8 mouse cellular contexts compared by ENCODE assay signal in the genomic region with DNA sequence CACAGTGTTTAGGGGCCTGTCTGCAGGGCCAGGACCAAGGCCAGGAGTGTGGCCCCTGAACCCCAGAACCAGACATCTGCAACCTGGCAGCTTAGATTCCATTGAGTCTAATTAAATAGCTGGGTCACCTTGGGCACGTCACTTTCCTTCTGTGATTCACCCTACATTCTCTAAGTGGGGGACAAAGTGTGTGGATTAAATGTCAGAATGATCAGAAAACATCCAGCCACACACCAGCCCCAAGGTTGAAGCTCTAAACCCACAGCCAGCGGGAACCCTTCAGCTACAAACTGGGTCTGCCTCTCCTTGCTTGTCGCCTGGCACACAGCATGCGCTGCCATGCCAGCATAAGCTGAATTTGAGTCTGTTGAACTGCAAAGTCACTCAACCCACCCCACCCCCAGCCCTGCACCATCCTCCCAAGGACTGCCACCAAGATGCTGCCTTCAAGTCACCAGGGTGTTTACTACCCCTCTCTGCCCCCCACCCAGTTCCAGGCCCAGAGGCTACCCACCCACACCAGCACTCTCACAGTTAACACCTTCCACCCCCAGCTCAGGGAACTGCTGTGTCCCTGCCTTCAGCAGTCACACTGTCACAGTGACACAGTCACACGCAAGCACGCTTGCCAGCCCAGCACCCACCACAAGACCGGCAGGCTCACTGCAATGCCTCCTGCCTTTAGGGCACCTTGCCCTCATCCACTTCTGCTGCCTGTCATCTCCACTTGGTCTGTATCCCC. TPM values are rescaled to one million over a fixed set of nuclear protein-coding genes. Genes with fewer than 3 reads are reported as not detected.
DNase-seq lines count a peak whose midpoint lies in the region; ATAC-seq and TF ChIP-seq lines count a peak whose summit lies in the region.

No protein-coding gene starts in this region.

- H3K36me3 ChIP-seq in forebrain, embryonic 13.5 days (ENCODE audit: poor library complexity, severe bottlenecking) = no peaks in the 10 kb centered on the region
- H3K36me3 ChIP-seq in forebrain, embryonic 11.5 days (ENCODE audit: control insufficient read depth, insufficient read depth, low read length) = no peaks in the 10 kb centered on the region
- H3K36me3 ChIP-seq in lung, embryonic 16.5 days (ENCODE audit: control insufficient read depth, insufficient read depth, low read length) = no peaks in the 10 kb centered on the region
- no peaks in the 10 kb centered on the region for H3K36me3 ChIP-seq in limb, embryonic 12.5 days
- H3K36me3 ChIP-seq in stomach, postnatal 0 days (ENCODE audit: control insufficient read depth, insufficient read depth, low read length) = no peaks in the 10 kb centered on the region

- no peak overlapping the region for H3K9ac ChIP-seq in forebrain, embryonic 13.5 days
- no peak overlapping the region for H3K9ac ChIP-seq in forebrain, embryonic 11.5 days (ENCODE audit: low read length)
- no peak overlapping the region; the same call in 1 of the 2 replicates for H3K9ac ChIP-seq in lung, embryonic 16.5 days (ENCODE audit: low read length)
- no peak overlapping the region for H3K9ac ChIP-seq in limb, embryonic 12.5 days (replicated peaks)
- no peak overlapping the region for H3K9ac ChIP-seq in stomach, postnatal 0 days (ENCODE audit: low read length)

- H3K4me2 ChIP-seq in forebrain, embryonic 13.5 days = peak overlapping the region; percentile 97
- H3K4me2 ChIP-seq in forebrain, embryonic 11.5 days (ENCODE audit: low read depth, low read length, severe bottlenecking) = no peak overlapping the region
- peak overlapping the region; percentile 93 for H3K4me2 ChIP-seq in lung, embryonic 16.5 days (ENCODE audit: low read depth, low read length)
- peak overlapping the region; percentile 99; the same call in 1 of the 2 replicates for H3K4me2 ChIP-seq in limb, embryonic 12.5 days
- peak overlapping the region; percentile 97 for H3K4me2 ChIP-seq in stomach, postnatal 0 days (replicated peaks; ENCODE audit: low read depth)

- H3K27me3 ChIP-seq in forebrain, embryonic 13.5 days = peaks cover 68% of the 10 kb centered on the region
- H3K27me3 ChIP-seq in forebrain, embryonic 11.5 days (ENCODE audit: control insufficient read depth, insufficient read depth, low read length) = peaks cover 61% of the 10 kb centered on the region
- H3K27me3 ChIP-seq in lung, embryonic 16.5 days (ENCODE audit: control insufficient read depth, insufficient read depth, low read depth, low read length) = peaks cover 51% of the 10 kb centered on the region
- H3K27me3 ChIP-seq in limb, embryonic 12.5 days = peaks cover 83% of the 10 kb centered on the region
- 0 out of 2 replicates have a peak, but pooled peaks cover 4% of the 10 kb centered on the region for H3K27me3 ChIP-seq in stomach, postnatal 0 days (ENCODE audit: control insufficient read depth, insufficient read depth, low read length)

- TF ChIP-seq CTCF in stomach, postnatal 0 days (IDR thresholded peaks at IDR 0.05; ENCODE audit: low read depth) = no peak

- ATAC-seq in forebrain, embryonic 13.5 days = no peak
- no peak for ATAC-seq in forebrain, embryonic 11.5 days (replicated peaks; ENCODE audit: low FRiP score)
- ATAC-seq in lung, embryonic 16.5 days (ENCODE audit: low read depth) = no peak
- ATAC-seq in limb, embryonic 12.5 days (ENCODE audit: insufficient number of reproducible peaks, insufficient read depth, low FRiP score, low TSS enrichment, low read depth) = no peak
- ATAC-seq in stomach, postnatal 0 days (ENCODE audit: low FRiP score, low TSS enrichment) = no peak
- ATAC-seq in megakaryocyte progenitor cell, adult 5-6 weeks (replicated peaks; ENCODE audit: poor library complexity) = no peak

- WGBS in forebrain, embryonic 13.5 days = 57% methylated on average over 7 of the region's 7 CpGs
- 58% methylated on average over 7 of the region's 7 CpGs for WGBS in forebrain, embryonic 11.5 days
- WGBS in lung, embryonic 16.5 days = 65% methylated on average over 7 of the region's 7 CpGs
- WGBS in limb, embryonic 12.5 days = 60% methylated on average over 7 of the region's 7 CpGs
- WGBS in stomach, postnatal 0 days = 65% methylated on average over 7 of the region's 7 CpGs

- TF ChIP-seq EP300 in stomach, postnatal 0 days (optimal IDR thresholded peaks at IDR 0.05) = no peak

- peak overlapping the region; percentile 52; the same call in 1 of the 2 replicates for H3K4me3 ChIP-seq in forebrain, embryonic 13.5 days
- H3K4me3 ChIP-seq in forebrain, embryonic 11.5 days (ENCODE audit: low read depth, low read length) = no peak overlapping the region
- peak overlapping the region; percentile 69 for H3K4me3 ChIP-seq in lung, embryonic 16.5 days (ENCODE audit: low read length)
- H3K4me3 ChIP-seq in limb, embryonic 12.5 days (replicated peaks) = peak overlapping the region; percentile 66
- no peak overlapping the region for H3K4me3 ChIP-seq in stomach, postnatal 0 days (ENCODE audit: low read depth, low read length)

- peaks cover 36% of the 10 kb centered on the region for H3K4me1 ChIP-seq in forebrain, embryonic 13.5 days
- peaks cover 24% of the 10 kb centered on the region for H3K4me1 ChIP-seq in forebrain, embryonic 11.5 days (replicated peaks; ENCODE audit: control insufficient read depth, insufficient read depth, low read length)
- H3K4me1 ChIP-seq in lung, embryonic 16.5 days (replicated peaks; ENCODE audit: control insufficient read depth, insufficient read depth, low read length) = peaks cover 24% of the 10 kb centered on the region
- peaks cover 40% of the 10 kb centered on the region for H3K4me1 ChIP-seq in limb, embryonic 12.5 days (replicated peaks)
- H3K4me1 ChIP-seq in stomach, postnatal 0 days (replicated peaks; ENCODE audit: control insufficient read depth, insufficient read depth) = peaks cover 5% of the 10 kb centered on the region; the same call in 1 of the 2 replicates

- no peak for DNase-seq in forebrain, embryonic 11.5 days (ENCODE audit: low spot score)
- DNase-seq in lung, postnatal 10 days = no peak
- DNase-seq in stomach, postnatal 0 days (ENCODE audit: low spot score) = no peak
- no peak for DNase-seq in kidney, adult 9 months

- no peak overlapping the region for H3K27ac ChIP-seq in forebrain, embryonic 13.5 days
- H3K27ac ChIP-seq in forebrain, embryonic 11.5 days (ENCODE audit: low read depth, low read length) = no peak overlapping the region
- no peak overlapping the region for H3K27ac ChIP-seq in lung, embryonic 16.5 days (ENCODE audit: low read length)
- no peak overlapping the region for H3K27ac ChIP-seq in limb, embryonic 12.5 days
- no peak overlapping the region for H3K27ac ChIP-seq in stomach, postnatal 0 days (replicated peaks)

- H3K9me3 ChIP-seq in forebrain, embryonic 13.5 days (replicated peaks) = no peaks in the 10 kb centered on the region
- no peaks in the 10 kb centered on the region for H3K9me3 ChIP-seq in forebrain, embryonic 11.5 days (ENCODE audit: control insufficient read depth, low read length)
- H3K9me3 ChIP-seq in lung, embryonic 16.5 days (ENCODE audit: control insufficient read depth, low read length) = no peaks in the 10 kb centered on the region
- H3K9me3 ChIP-seq in limb, embryonic 12.5 days = no peaks in the 10 kb centered on the region
- H3K9me3 ChIP-seq in stomach, postnatal 0 days (ENCODE audit: control insufficient read depth, low read length) = no peaks in the 10 kb centered on the region

RNA-seq across cellular contexts. Expression of a gene that starts 0.6 kb away (rescaled TPM):
- 1.9 and 2.1 TPM in 2 replicates for polyA plus RNA-seq in forebrain, embryonic 13.5 days (2015; fragmentation: Nextera tagmentation; extraction: Ambion mirVana)
- 2.8 and 2.9 TPM in 2 replicates for polyA plus RNA-seq in forebrain, embryonic 11.5 days (2014; fragmentation: Nextera tagmentation; extraction: Ambion mirVana)
- polyA plus RNA-seq in lung, embryonic 16.5 days (2015; fragmentation: Nextera tagmentation; extraction: Ambion mirVana) = 7.2 and 7.7 TPM in 2 replicates
- polyA plus RNA-seq in limb, embryonic 12.5 days (2016; fragmentation: Nextera tagmentation; extraction: Ambion mirVana) = 2.5 and 2.8 TPM in 2 replicates
- polyA plus RNA-seq in stomach, postnatal 0 days (2015; fragmentation: Nextera tagmentation; extraction: Ambion mirVana) = 3.1 and 3.6 TPM in 2 replicates
- not detected in 2 replicates for total RNA-seq in megakaryocyte progenitor cell, adult 5-6 weeks (2015)
- 0.17 TPM in 1 of 2 replicates, not detected in the other for total RNA-seq in megakaryocyte progenitor cell, adult 5-6 weeks (2017)

RNA-seq across cellular contexts. Expression of a gene that starts 44.5 kb away (rescaled TPM):
- 2.5 and 2.9 TPM in 2 replicates for polyA plus RNA-seq in forebrain, embryonic 13.5 days (2015; fragmentation: Nextera tagmentation; extraction: Ambion mirVana)
- 2.5 and 3.3 TPM in 2 replicates for polyA plus RNA-seq in forebrain, embryonic 11.5 days (2014; fragmentation: Nextera tagmentation; extraction: Ambion mirVana)
- polyA plus RNA-seq in lung, embryonic 16.5 days (2015; fragmentation: Nextera tagmentation; extraction: Ambion mirVana) = 3.1 and 4.3 TPM in 2 replicates
- 2.0 and 2.5 TPM in 2 replicates for polyA plus RNA-seq in limb, embryonic 12.5 days (2016; fragmentation: Nextera tagmentation; extraction: Ambion mirVana)
- 4.8 and 5.5 TPM in 2 replicates for polyA plus RNA-seq in stomach, postnatal 0 days (2015; fragmentation: Nextera tagmentation; extraction: Ambion mirVana)
- total RNA-seq in megakaryocyte progenitor cell, adult 5-6 weeks (2015) = 3.3 TPM in 2 replicates
- 1.7 and 2.1 TPM in 2 replicates for total RNA-seq in megakaryocyte progenitor cell, adult 5-6 weeks (2017)

Comparison
In these comparisons a context has a peak if more than half of its experiments do, and no peak if none do; other contexts are left out.
1. H3K4me3 ChIP-seq: peak in forebrain, embryonic 13.5 days (single experiment), lung, embryonic 16.5 days (single experiment) and limb, embryonic 12.5 days (single experiment); none in forebrain, embryonic 11.5 days (single experiment) and stomach, postnatal 0 days (single experiment).